Mouse (Mus musculus) G1E-ER4 (cell line): ENCODE data around the gene Ano2. TPM values are rescaled to one million over a fixed set of nuclear protein-coding genes. Genes with fewer than 3 reads are reported as not detected.

Source experiments
- GATA1 ChIP-seq: IDR thresholded peaks from one replicate; pipeline ENCODE4 v1.8.0; 2012; ENCODE audit warnings: low read length, inconsistent platforms
- polyA plus RNA-seq: library from polyadenylated mRNA; stranded (reverse); fragments of >175 nt; gene quantifications from 2 replicates; pipeline ENCODE4 v1.2.3, GENCODE M21; 2012

Ano2 gene
- polyA plus RNA-seq, result not detected in 2 replicates

DNA sequence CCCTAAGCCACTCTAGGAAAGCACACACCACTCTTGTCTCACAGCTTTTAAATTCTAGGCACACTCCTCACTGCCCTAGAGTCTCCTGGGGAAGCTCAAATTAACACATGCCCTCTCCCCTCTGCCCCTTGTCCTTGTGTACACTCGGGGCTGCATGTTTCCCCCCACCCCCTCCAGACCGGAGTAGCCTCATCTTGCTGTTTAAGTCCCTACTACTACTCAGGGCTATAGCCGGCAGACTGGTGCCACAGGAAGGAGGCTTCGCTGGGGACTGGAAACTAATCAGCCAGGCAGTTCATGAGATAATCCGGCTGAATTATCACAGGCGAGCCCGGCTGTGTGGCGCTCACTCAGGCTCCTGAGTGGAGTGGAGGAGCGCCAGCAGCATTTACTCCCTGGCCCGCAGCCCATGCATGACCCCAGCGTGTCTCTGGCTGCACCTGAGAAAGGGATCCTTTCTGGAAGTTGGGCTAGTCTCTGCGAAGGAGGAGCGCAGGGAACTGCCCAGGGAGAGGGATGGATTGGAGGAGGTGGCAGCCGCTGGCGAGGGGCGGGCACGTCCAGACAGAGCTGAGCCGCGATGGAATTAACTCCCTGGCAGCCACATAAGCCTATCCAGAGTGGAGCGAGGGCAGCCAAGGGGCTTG is at the start of gene Ano2:
Gene Ano2 (plus strand): TSS at position 363 of the 647 bp plus-strand sequence.
- no peak for TF ChIP-seq GATA1

DNA sequence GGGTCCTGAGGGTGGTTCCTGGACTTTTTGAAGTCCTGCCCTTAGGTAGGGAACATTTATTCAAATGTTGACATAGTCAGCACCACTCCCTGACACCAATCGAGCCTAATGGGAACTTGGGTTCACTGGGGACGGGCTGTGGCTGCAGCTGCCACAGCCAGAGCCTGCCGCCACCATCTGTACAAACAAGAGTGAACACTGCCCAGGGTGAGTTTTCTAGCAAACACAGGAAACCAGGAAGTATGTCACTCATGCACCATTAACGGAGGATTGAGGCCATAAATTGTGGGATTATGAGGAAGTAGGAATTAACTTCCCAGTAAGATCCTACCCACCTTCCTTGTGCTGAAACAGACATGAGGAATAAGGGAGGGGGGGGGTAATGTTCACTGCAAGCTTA is 49.7 kb upstream of the Ano2 start:
- no peak for TF ChIP-seq GATA1

DNA sequence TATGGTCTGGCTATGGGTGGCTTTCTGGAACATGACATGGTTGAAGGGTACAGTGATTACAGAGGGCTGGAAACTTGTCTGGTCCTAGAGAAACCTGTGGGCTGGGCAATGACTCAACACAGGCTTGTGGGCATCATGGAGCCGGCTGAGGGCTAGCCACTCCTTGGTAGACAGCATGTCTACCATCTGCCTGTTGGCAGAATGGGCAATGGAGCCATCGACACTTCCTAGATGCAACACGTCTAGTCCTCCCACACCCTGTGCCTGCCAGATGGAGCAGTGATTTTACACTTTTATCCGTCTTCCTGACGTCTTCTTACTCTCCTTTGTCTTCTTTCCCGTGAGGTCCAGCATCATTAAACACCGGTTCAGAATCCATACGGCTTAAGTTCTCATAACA is 49.1 kb upstream of the Ano2 start:
- no peak for TF ChIP-seq GATA1

DNA sequence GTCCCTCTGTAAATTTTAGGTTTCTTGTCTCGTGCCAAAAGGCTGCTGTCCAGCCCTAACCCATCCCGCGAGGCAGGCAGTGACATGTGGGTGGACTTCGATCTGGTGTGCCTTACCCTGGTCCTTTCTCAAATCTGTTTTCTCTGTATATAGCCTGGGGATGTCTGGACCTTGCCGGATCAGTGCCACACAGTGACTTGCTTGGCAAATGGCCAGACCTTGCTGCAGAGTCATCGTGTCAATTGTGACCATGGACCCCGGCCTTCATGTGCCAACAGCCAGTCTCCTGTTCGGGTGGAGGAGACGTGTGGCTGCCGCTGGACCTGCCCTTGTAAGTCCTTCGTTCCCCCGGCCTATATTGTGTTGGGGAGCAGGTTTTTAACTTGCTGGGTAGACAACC is 41.3 kb upstream of the Ano2 start:
- TF ChIP-seq GATA1, result no peak

DNA sequence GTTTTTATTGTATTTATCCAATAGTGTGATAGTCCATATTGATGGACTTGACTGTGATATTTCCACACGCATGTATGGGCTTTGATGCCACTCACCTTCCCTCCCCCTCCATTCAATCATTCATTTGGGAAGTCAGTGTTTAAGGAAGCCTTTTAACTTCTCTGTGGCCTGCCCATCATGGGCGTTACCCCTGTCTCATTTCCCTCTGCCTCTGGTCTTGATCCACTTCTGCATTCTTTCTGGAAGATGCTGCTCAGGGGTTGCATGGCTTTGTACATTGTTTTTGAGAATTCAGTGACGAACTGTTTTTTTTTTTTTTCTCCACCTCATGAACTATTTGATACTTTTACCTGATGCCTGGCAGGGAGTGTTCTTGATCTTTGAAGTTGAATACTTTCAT is 38.9 kb upstream of the Ano2 start:
- no peak for TF ChIP-seq GATA1

DNA sequence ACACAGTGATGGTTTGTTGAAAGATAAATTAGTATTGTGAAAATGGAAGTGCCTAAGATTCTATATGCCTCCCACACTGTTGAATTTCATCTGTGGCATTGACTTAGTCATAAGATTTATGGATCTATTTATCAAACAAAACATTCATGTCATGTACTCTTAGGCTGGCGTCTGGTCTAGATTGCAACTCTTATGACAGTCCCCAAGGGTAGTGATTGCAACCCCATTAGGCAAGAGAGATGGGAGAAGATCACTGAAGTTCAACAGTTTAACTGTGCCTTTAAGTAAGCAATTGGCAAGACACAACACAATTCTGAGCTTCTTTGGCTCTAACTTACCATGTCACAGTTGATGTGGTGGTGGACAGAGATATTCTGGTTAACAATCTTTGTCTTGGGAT is 36.8 kb upstream of the Ano2 start:
- TF ChIP-seq GATA1, result no peak

DNA sequence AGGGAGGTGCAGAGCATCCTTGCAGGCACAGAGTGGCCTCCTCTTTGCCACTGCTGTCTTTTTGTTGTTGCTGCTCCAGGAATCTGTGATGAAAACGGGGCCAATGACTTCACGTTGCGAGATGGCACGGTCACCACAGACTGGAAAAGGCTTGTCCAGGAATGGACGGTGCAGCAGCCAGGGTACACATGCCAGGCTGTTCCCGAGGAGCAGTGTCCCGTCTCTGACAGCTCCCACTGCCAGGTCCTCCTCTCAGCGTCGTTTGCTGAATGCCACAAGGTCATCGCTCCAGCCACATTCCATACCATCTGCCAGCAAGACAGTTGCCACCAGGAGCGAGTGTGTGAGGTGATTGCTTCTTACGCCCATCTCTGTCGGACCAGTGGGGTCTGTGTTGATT is 33.3 kb upstream of the Ano2 start:
- no peak for TF ChIP-seq GATA1

DNA sequence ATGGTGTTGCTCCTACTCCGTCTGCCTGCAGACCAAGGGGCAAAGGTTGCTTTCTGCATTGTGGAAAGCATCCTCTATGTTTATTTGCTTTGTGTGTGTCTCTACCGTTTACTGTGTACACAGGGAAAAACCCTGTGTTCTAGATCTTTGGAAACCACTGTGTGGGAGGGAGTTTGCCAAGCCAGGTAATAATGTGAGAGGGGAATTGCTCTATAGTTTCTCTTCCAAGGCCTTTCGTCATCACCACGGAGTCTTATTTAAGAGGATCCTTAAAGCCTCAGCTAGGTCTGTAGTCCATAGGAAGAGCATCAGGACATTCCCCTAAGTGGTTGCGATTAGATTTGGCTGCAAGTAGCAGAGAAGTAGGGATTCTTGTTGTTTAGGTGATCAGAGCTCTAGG is 32.3 kb upstream of the Ano2 start:
- TF ChIP-seq GATA1, result no peak

DNA sequence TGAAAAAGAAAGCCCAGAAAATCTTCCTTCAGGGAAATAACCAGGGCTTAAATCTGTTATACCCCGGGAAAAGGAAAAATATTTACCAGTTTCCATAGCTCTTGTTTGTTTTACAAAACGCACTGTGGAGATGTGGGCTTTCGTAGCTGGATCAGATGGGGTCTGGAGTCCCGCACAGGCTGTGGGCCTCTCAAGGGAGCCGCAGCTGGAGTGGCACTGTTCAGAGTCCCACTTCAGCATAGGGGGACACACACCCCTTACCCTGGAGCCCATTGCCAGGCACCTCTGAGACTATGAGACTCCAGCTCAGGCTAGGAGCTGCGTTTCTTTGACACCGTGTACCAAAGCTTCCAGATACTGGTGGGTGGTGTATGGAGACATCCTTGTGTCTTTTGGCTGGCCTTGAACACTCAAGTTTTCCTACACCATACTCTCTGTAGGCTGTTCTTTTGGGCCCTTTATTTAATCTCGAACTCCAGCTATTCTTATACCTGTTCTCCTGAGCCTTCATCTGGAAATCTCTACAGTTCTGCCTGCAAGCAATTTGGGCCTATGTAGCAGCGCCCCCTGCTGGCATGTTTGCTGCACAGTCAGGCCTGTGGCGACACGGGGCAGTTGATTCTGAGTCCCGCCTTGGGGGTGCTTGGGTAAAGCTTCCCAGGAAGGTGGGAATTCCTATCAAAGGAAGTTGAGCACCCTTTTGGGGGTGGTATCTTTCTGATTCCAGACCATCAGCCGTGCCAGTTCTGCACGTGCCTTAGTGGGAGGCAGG is 28.9 kb upstream of the Ano2 start:
- no peak for TF ChIP-seq GATA1

DNA sequence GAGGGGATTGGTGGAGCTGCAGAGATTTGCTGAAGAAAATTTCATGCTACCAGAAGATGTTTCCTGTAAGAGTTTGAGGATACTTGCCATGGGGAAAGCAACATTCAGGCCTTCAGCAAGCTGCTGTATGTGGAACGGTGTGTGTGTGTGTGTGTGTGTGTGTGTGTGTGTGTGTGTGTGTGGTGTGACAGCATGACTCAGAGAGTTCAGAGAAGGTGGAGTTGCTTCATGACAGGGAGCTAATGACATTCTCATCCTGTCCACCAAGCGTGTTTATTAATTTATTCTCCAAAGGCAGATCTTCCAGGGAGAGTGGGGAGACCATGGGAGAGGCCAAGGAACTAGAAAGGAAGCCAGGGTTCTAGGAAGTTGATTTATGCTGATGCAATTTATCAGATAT is 26.3 kb upstream of the Ano2 start:
- no peak for TF ChIP-seq GATA1

DNA sequence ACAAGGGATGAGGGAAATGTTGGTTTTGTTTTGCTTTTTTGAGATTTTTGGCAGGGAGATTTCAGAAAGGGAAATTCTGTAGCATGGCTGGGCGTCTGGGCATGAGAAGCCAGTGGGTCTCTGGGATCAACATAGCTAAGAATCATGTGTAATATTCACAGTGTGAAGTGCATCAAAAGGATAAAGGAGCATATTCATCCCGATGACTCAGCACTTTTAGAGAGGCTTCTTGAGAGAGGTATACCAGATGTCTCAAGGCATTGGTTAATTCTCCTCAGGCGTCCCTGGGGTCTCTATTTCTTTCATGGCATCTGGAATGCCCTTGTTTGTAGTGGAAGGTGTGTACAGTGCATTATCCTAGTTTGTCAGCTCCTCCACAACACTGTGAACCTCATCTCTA is 18.4 kb upstream of the Ano2 start:
- no peak for TF ChIP-seq GATA1

DNA sequence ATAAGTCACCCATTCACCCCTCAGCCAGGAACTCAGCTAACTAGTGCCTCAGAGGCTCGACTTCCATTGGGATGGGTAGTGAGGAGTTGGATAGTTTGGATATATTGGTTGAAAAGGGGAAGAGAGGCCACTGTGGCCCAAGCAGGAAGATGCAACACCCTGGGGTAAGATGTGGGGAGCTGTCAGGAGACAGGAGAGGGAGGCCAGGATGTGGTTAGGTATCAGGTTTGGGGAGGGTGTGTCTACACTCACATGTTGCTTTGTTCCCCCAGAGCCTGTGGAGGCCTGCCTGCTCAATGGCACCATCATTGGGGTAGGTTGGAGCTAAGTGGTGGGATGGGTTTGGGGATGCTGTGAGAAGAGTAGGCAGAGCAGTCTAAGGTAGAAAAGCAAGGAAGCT is 11.7 kb upstream of the Ano2 start:
- TF ChIP-seq GATA1, result no peak

DNA sequence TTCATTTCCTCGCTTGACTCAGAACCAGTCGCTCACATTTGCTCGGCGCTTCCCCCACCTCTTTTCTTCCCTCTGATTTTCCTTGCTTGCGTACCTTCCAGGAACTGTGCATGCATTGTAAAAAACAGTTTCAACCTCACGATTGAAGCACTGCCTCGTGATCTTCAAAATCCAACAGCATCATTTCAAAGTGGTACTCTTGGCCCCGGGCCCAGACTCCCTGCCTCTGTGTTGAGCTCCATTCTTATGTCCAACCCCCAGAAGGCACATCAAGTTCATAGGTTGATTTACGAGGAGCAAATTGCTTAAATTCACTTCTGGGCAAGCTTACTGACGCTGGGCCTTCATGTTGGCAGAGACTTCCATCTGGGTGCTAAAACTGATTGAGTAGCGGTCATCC is 9.6 kb upstream of the Ano2 start:
- no peak for TF ChIP-seq GATA1

DNA sequence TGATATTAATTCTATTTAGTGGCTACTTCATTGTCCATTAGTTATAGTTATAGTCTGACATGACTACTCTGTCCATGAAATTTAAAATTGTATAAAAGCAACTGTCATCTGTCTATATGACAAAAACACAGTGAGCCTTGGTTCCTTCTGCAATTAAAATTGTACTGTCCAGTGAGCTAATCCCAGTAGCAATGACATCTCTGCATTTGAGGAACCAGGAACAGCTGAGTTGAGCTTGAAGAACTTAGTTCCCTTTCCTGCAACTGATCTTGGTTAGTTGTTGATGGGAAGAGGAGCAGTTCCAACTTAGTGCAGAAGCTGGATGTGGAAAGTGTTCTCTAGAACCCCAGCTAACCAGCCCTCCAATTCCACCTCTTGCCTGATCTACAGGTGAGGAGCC is 4.8 kb upstream of the Ano2 start:
- TF ChIP-seq GATA1, result no peak

DNA sequence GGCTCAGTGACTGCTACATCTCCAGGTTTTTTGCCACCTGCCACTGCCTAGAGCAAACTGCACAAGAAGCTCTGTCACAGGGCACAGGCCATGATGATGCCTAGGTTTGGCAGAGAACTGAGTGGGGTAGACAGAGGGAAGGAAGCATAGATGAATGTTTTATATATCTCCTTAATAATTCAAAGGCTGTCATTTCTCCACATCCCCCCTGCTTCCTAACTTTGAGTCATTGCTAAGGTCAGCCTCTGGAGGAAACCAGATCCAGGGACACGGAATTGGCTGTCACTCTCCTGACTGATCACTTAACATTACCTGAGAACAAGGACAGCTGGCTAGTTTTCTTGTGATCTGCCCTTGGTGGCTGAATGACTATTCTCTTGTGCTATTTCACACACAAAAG is 2.2 kb upstream of the Ano2 start:
- TF ChIP-seq GATA1, result no peak

DNA sequence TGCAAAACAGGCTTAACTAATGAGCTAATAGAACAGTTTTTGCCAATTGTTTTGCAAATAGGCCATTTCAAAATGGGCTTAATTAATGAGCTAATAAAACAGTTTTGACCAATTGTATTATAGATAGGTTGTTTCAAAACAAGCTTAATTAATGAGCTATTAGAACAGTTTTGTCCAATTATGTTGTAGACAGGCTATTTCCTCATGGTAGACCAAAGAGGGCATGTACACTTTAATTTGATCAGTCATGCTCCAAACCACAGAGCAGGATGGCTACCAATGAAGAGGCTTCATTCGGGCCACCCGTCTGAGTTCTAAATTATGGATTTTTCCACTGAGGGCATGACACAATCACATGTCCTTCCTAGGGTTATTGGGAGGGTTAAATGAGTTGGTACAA is 10.9 kb downstream of the Ano2 start:
- TF ChIP-seq GATA1, result no peak

DNA sequence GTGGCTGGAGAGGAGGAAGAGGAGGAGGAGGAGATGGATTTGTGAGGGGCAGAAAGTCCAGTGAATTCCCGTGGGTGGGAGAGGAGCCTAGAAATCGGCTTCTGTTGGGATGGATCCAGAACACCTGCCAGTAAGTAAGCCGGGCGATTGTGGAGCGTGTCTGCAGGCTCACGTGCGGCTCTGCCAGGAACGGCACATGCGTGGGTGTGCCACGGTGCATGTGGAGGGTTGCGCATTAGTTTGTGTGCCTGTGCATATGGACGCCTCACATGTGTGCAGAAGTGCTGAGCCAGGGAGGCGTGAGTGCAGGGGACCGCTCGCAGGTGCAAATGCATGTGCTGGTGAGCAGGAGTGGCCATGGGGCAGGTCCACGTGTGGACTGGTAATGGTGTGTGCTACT is 21.0 kb downstream of the Ano2 start:
- no peak for TF ChIP-seq GATA1
